In the genomic region with DNA sequence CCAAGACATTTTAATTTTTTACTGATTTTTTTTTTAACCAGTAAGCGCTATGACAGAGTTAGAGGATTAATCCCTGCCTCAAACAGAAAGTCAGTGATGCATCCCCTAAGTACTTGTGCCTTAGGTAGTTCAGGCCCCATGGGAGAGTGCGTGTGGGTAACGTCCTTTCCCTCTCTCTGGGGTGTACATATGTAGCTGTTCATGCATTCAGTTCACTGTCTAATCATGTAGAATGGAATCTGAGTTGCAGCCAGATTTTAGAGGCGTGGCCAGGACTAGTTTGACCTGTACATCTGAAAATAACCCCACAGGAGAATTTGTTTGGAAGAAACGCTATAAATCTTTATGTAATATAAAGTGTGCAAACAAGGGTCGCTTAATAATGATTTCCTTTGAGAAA, we compare ENCODE assay signal across 24 mouse cellular contexts. TPM values are rescaled to one million over a fixed set of nuclear protein-coding genes. Genes with fewer than 3 reads are reported as not detected.
DNase-seq lines count a peak whose midpoint lies in the region; ATAC-seq and TF ChIP-seq lines count a peak whose summit lies in the region.
"Had no signal": no experiment of that assay in that cellular context is flagged by ENCODE, and none has a peak within 500 bp of the region (broad histone marks: within the 10 kb centered on the region; RNA-seq: fewer than 3 reads in every experiment).

No protein-coding gene starts in this region.

- no peak for DNase-seq in kidney, postnatal 14 days
- peak; percentile 28 for DNase-seq in lung, postnatal 0 days (ENCODE audit: low spot score)
- DNase-seq in lung, adult 18-20 months = no peak
- peak; percentile 1 for DNase-seq in c-Kit-positive CD71-negative TER-119-negative erythroid progenitor cells, embryonic 14.5 days (ENCODE audit: low read depth)
- DNase-seq in left cerebral cortex, adult 8-10 months (ENCODE audit: low spot score in 2 of 2) = no peak
- DNase-seq: adrenal gland, postnatal 25 days; cerebellum, adult 11-12 months; cerebellum, postnatal 25 days; right cerebral cortex, postnatal 25 days; thymus, adult 18-20 months had no signal

- H3K36me3 ChIP-seq in kidney, embryonic 16.5 days (ENCODE audit: insufficient read depth, low read length) = no peaks in the 10 kb centered on the region
- H3K36me3 ChIP-seq in lung, postnatal 0 days (ENCODE audit: insufficient read depth, low read length) = no peaks in the 10 kb centered on the region
- H3K36me3 ChIP-seq: G1E; heart, embryonic 12.5 days; hindbrain, embryonic 13.5 days; limb, embryonic 15.5 days; liver, embryonic 15.5 days; midbrain, embryonic 12.5 days; neural tube, embryonic 15.5 days had no signal

- peaks cover 7% of the 10 kb centered on the region; the same call in 1 of the 2 replicates for H3K4me1 ChIP-seq in kidney, embryonic 16.5 days (ENCODE audit: insufficient read depth, low read length)
- H3K4me1 ChIP-seq in lung, postnatal 0 days (ENCODE audit: insufficient read depth, low read depth, low read length) = peaks cover 4% of the 10 kb centered on the region; the same call in 1 of the 2 replicates
- H3K4me1 ChIP-seq: forebrain, embryonic 13.5 days; heart, embryonic 12.5 days; hindbrain, embryonic 13.5 days; liver, embryonic 15.5 days; midbrain, embryonic 12.5 days had no signal

- ATAC-seq in kidney, embryonic 16.5 days (ENCODE audit: low FRiP score, low TSS enrichment) = peak; percentile 75; the same call in 1 of the 2 replicates
- peak; percentile 55; the same call in 1 of the 2 replicates for ATAC-seq in lung, postnatal 0 days
- ATAC-seq in erythroid progenitor cell, adult 5-6 weeks (replicated peaks; ENCODE audit: low FRiP score, poor library complexity, severe bottlenecking) = no peak
- ATAC-seq: CD4-positive, CD25-positive, alpha-beta regulatory T cell, adult 4 months; inflammation-experienced regulatory T-cells, adult 6 months had no signal

- no peak overlapping the region for H3K4me2 ChIP-seq in kidney, embryonic 16.5 days (replicated peaks; ENCODE audit: low read depth, low read length)
- no peak overlapping the region for H3K4me2 ChIP-seq in lung, postnatal 0 days (replicated peaks; ENCODE audit: low read depth, low read length)
- H3K4me2 ChIP-seq: forebrain, embryonic 13.5 days; heart, embryonic 12.5 days; hindbrain, embryonic 13.5 days; limb, embryonic 15.5 days; liver, embryonic 15.5 days; midbrain, embryonic 12.5 days; neural tube, embryonic 15.5 days had no signal

- H3K9ac ChIP-seq in kidney, embryonic 16.5 days (replicated peaks; ENCODE audit: low read length) = no peak overlapping the region
- H3K9ac ChIP-seq in lung, postnatal 0 days (replicated peaks; ENCODE audit: low read depth) = no peak overlapping the region
- H3K9ac ChIP-seq: forebrain, embryonic 13.5 days; heart, embryonic 12.5 days; hindbrain, embryonic 13.5 days; limb, embryonic 15.5 days; liver, embryonic 15.5 days; midbrain, embryonic 12.5 days; neural tube, embryonic 15.5 days had no signal

- no peaks in the 10 kb centered on the region for H3K27me3 ChIP-seq in kidney, embryonic 16.5 days (ENCODE audit: insufficient read depth, low read length)
- no peaks in the 10 kb centered on the region for H3K27me3 ChIP-seq in lung, postnatal 0 days (replicated peaks; ENCODE audit: insufficient read depth, low read length)
- H3K27me3 ChIP-seq: forebrain, embryonic 13.5 days; heart, embryonic 12.5 days; hindbrain, embryonic 13.5 days; limb, embryonic 15.5 days; liver, embryonic 15.5 days; midbrain, embryonic 12.5 days; neural tube, embryonic 15.5 days had no signal

- no peak overlapping the region for H3K27ac ChIP-seq in kidney, embryonic 16.5 days (ENCODE audit: low read length)
- H3K27ac ChIP-seq in lung, postnatal 0 days (ENCODE audit: low read length) = no peak overlapping the region
- H3K27ac ChIP-seq: forebrain, embryonic 13.5 days; hindbrain, embryonic 13.5 days; limb, embryonic 15.5 days; liver, embryonic 15.5 days; midbrain, embryonic 12.5 days; neural tube, embryonic 15.5 days had no signal

- no peak overlapping the region for H3K4me3 ChIP-seq in kidney, embryonic 16.5 days (ENCODE audit: low read length)
- no peak overlapping the region for H3K4me3 ChIP-seq in lung, postnatal 0 days (ENCODE audit: low read depth, low read length)
- H3K4me3 ChIP-seq: forebrain, embryonic 13.5 days; heart, embryonic 12.5 days; hindbrain, embryonic 13.5 days; limb, embryonic 15.5 days; liver, embryonic 15.5 days; midbrain, embryonic 12.5 days; neural tube, embryonic 15.5 days had no signal

- TF ChIP-seq EP300 in lung, postnatal 0 days (IDR thresholded peaks at IDR 0.05) = no peak

- whole genome bisulfite sequencing in kidney, embryonic 16.5 days = 62% methylated on average over 6 of the region's 6 CpGs
- 42% methylated on average over 6 of the region's 6 CpGs for WGBS in lung, postnatal 0 days

- no peaks in the 10 kb centered on the region for H3K9me3 ChIP-seq in kidney, embryonic 16.5 days (ENCODE audit: low read length)
- H3K9me3 ChIP-seq in lung, postnatal 0 days (ENCODE audit: low read length) = no peaks in the 10 kb centered on the region
- H3K9me3 ChIP-seq: forebrain, embryonic 13.5 days; G1E; heart, embryonic 12.5 days; hindbrain, embryonic 13.5 days; limb, embryonic 15.5 days; liver, embryonic 15.5 days; midbrain, embryonic 12.5 days; neural tube, embryonic 15.5 days had no signal

- TF ChIP-seq CTCF in lung, postnatal 0 days (IDR thresholded peaks at IDR 0.05) = no peak

RNA-seq across cellular contexts. Expression of a gene that starts 23.4 kb away (rescaled TPM):
- polyA plus RNA-seq in kidney, embryonic 16.5 days (2015; fragmentation: Nextera tagmentation; extraction: Ambion mirVana) = 3.8 and 4.2 TPM in 2 replicates
- polyA plus RNA-seq in lung, postnatal 0 days (2015; fragmentation: Nextera tagmentation; extraction: Ambion mirVana) = 8.4 and 11.4 TPM in 2 replicates
- total RNA-seq in erythroid progenitor cell, adult 5-6 weeks (2015; ENCODE audit: low replicate concordance) = 4.0 TPM in 1 of 2 replicates, not detected in the other
- total RNA-seq in erythroid progenitor cell, adult 5-6 weeks (2017; ENCODE audit: low replicate concordance) = 1.9 TPM in 1 of 2 replicates, not detected in the other
- 10 to 100 TPM; 15.1 to 16.0 (median 15.2) TPM for total RNA-seq in left cerebral cortex, adult 8-10 months (2022)
- total RNA-seq: granulocyte monocyte progenitor cell, adult 5-6 weeks; megakaryocyte progenitor cell, adult 5-6 weeks had no signal
- polyA plus RNA-seq: G1E had no signal

Comparison
In these comparisons a context has a peak if more than half of its experiments do, and no peak if none do; other contexts are left out.
1. DNase-seq: peak in lung, postnatal 0 days (single experiment) and c-Kit-positive CD71-negative TER-119-negative erythroid progenitor cells, embryonic 14.5 days (single experiment); none in kidney, postnatal 14 days (single experiment), lung, adult 18-20 months (0 of 2) and left cerebral cortex, adult 8-10 months (0 of 2).